Mouse (Mus musculus) embryonic fibroblast, embryonic 13.5 days (primary cell): ENCODE measurements around the gene Wnt9b.

Experiments used
- CTCF ChIP-seq: IDR thresholded peaks from 2 replicates; pipeline ENCODE4 v1.5.1; 2011; ENCODE audit warnings: mild to moderate bottlenecking, control low read depth, low read length, moderate library complexity, borderline replicate concordance; ENCODE audit not compliant: insufficient read depth
- POLR2A ChIP-seq: IDR thresholded peaks from 2 replicates; pipeline ENCODE4 v1.6.1; 2011; ENCODE audit warnings: low read depth, mild to moderate bottlenecking, control low read depth, low read length, moderate library complexity

DNA sequence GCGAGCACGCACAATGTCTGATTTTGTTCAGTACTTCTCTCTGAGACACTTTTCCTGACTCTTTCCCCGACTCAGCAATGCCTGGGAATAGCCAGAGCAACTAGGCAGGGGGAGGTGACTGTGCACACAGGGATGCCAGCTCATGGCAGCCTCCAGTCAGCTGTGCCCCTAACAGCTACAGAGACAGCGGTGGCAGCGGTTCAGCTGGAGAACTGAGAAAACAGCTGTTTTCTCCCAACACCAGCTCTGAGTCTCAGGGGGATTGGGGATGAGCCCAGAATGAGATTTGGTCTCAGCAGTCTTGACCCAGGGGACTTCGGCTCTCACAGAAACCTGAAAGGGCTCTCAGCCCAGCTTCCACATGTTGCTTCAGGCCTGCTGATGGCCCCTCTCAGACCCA lies 15.0 kb upstream of the Wnt9b start:
- TF ChIP-seq CTCF: no peak
- no peak for TF ChIP-seq POLR2A
